In the genomic region with DNA sequence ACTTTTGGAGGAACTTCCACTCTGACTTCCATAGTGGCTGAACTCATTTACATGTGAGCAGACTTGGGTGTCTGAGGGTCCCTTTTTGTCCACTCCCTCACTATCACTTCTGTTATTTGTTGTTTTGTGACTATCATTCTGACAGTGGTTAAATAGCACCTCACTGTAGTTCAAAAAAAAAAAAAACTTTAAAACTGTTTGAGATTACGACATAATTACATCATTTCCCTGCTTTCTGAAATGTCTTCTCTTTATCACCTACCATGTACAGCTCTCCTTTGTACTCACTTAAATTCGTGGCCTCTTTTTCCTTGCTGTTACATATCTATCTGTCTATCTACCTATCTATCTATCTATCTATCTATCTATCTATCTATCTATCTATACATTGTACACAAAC, we compare ENCODE assay signal across 23 mouse cellular contexts. TPM values are rescaled to one million over a fixed set of nuclear protein-coding genes. Genes with fewer than 3 reads are reported as not detected.
A peak's percentile ranks its signal among the peaks of the same experiment; 100 is the strongest.
DNase-seq lines count a peak whose midpoint lies in the region; ATAC-seq and TF ChIP-seq lines count a peak whose summit lies in the region.
"Had no signal": no experiment of that assay in that cellular context is flagged by ENCODE, and none has a peak within 500 bp of the region (broad histone marks: within the 10 kb centered on the region; RNA-seq: fewer than 3 reads in every experiment).

No protein-coding gene starts in this region.

- DNase-seq in 416B (ENCODE audit: low read depth) (peak; percentile 5), A20 (ENCODE audit: low read depth, low spot score) (peak; percentile 19)
- DNase-seq in embryo, embryonic 11 days: no peak
- no peak for DNase-seq in hindbrain, postnatal 0 days (ENCODE audit: low spot score)
- DNase-seq in right cerebral cortex, adult 2 months (ENCODE audit: low spot score in 2 of 2): no peak
- DNase-seq: adrenal gland, adult 8-10 months; adrenal gland, postnatal 14 days; adrenal gland, postnatal 36 days; cerebellum, adult 11-12 months; cerebellum, adult 2 months; cerebellum, adult 9-10 months; cerebellum, postnatal 10 days; cerebellum, postnatal 25 days had no signal

- no peak overlapping the region for H3K27ac ChIP-seq in hindbrain, postnatal 0 days
- H3K27ac ChIP-seq: embryonic facial prominence, embryonic 13.5 days; embryonic facial prominence, embryonic 15.5 days; forebrain, embryonic 10.5 days; forebrain, embryonic 12.5 days had no signal

- no peaks in the 10 kb centered on the region for H3K4me1 ChIP-seq in hindbrain, postnatal 0 days (ENCODE audit: insufficient read depth, low read length)
- H3K4me1 ChIP-seq: embryonic facial prominence, embryonic 13.5 days had no signal

- no peak overlapping the region for H3K4me2 ChIP-seq in hindbrain, postnatal 0 days (ENCODE audit: low read depth, low read length)
- H3K4me2 ChIP-seq: embryonic facial prominence, embryonic 13.5 days; embryonic facial prominence, embryonic 15.5 days; forebrain, embryonic 12.5 days had no signal

- no peak overlapping the region for H3K4me3 ChIP-seq in hindbrain, postnatal 0 days (ENCODE audit: low read length)
- H3K4me3 ChIP-seq: embryonic facial prominence, embryonic 13.5 days; embryonic facial prominence, embryonic 15.5 days; erythroblast, embryonic 14.5 days; forebrain, embryonic 10.5 days; forebrain, embryonic 12.5 days had no signal

- H3K36me3 ChIP-seq in hindbrain, postnatal 0 days (ENCODE audit: insufficient read depth, low read length): no peaks in the 10 kb centered on the region
- H3K36me3 ChIP-seq: embryonic facial prominence, embryonic 13.5 days; embryonic facial prominence, embryonic 15.5 days; forebrain, embryonic 10.5 days; forebrain, embryonic 12.5 days had no signal

- H3K9ac ChIP-seq in hindbrain, postnatal 0 days (replicated peaks; ENCODE audit: low read length): no peak overlapping the region
- H3K9ac ChIP-seq: embryonic facial prominence, embryonic 13.5 days; embryonic facial prominence, embryonic 15.5 days; forebrain, embryonic 12.5 days had no signal

- H3K9me3 ChIP-seq in hindbrain, postnatal 0 days (ENCODE audit: low read length): no peaks in the 10 kb centered on the region
- H3K9me3 ChIP-seq: embryonic facial prominence, embryonic 13.5 days; embryonic facial prominence, embryonic 15.5 days; forebrain, embryonic 10.5 days; forebrain, embryonic 12.5 days had no signal

- no peak for TF ChIP-seq CTCF in hindbrain, postnatal 0 days (IDR thresholded peaks at IDR 0.05; ENCODE audit: low read depth)

- no peaks in the 10 kb centered on the region for H3K27me3 ChIP-seq in hindbrain, postnatal 0 days (ENCODE audit: insufficient read depth, low read length)
- H3K27me3 ChIP-seq: Patski had no signal

- ATAC-seq in granulocyte monocyte progenitor cell, adult 5-6 weeks (replicated peaks; ENCODE audit: poor library complexity, severe bottlenecking): peak; percentile 40
- ATAC-seq in hindbrain, postnatal 0 days: no peak
- ATAC-seq: activated CD4-positive, CD25-positive, alpha-beta regulatory T cell, adult 4 months; forebrain, embryonic 14.5 days; forebrain, embryonic 16.5 days; Patski had no signal

- 83% methylated on average over 2 of the region's 2 CpGs for WGBS in hindbrain, postnatal 0 days

RNA-seq across cellular contexts. Expression of a gene that starts 2.6 kb away (rescaled TPM):
- 2.2 and 3.1 TPM in 2 replicates for total RNA-seq in granulocyte monocyte progenitor cell, adult 5-6 weeks (2014; fragmentation: Nextera tagmentation)
- 2.1 and 2.4 TPM in 2 replicates for total RNA-seq in granulocyte monocyte progenitor cell, adult 5-6 weeks (2017)
- 0.72 and 0.99 TPM in 2 replicates for total RNA-seq in hindbrain, postnatal 0 days (2014; rRNA removed)
- polyA plus RNA-seq in hindbrain, postnatal 0 days (2015; fragmentation: Nextera tagmentation; extraction: Ambion mirVana): 1.6 TPM in 2 replicates
- total RNA-seq: adrenal gland, postnatal 36 days had no signal
- polyA plus RNA-seq: erythroblast, embryonic 14.5 days had no signal

Comparison
In these comparisons a context has a peak if more than half of its experiments do, and no peak if none do; other contexts are left out.
1. DNase-seq: peak in 416B (single experiment) and A20 (single experiment); none in embryo, embryonic 11 days (single experiment), hindbrain, postnatal 0 days (single experiment) and right cerebral cortex, adult 2 months (0 of 2).